Mouse (Mus musculus): ENCODE measurements around the gene Cyp26a1. TPM values are rescaled to one million over a fixed set of nuclear protein-coding genes. Genes with fewer than 3 reads are reported as not detected.

Cyp26a1 gene
- polyA plus RNA-seq, 1 experiment from 2014 or later = 16.4 TPM

GRCm38 (mm10) chr19:37669486-37669885, 28.1 kb upstream of the Cyp26a1 start:
- no peaks in the 10 kb centered on the region for H3K36me3 ChIP-seq (replicated peaks; ENCODE audit: control insufficient read depth, insufficient read depth, low read depth, low read length)
- WGBS = 85% methylated on average over 5 of the region's 5 CpGs
- no peaks in the 10 kb centered on the region for H3K27me3 ChIP-seq (ENCODE audit: control insufficient read depth, insufficient read depth, low read length)
- H3K9me3 ChIP-seq (replicated peaks; ENCODE audit: control insufficient read depth, low read length) = no peaks in the 10 kb centered on the region
- H3K4me2 ChIP-seq (ENCODE audit: low read depth, low read length) = no peak overlapping the region
- DNase-seq (ENCODE audit: low spot score) (no peak), ATAC-seq (replicated peaks; ENCODE audit: insufficient number of reproducible peaks, low FRiP score, low TSS enrichment, low read depth) (no peak)
- H3K27ac ChIP-seq (replicated peaks; ENCODE audit: low read depth, low read length) = no peak overlapping the region
- no peaks in the 10 kb centered on the region for H3K4me1 ChIP-seq (ENCODE audit: control insufficient read depth, insufficient read depth, low read length)
- no peak overlapping the region for H3K4me3 ChIP-seq (ENCODE audit: low read depth, low read length)
- H3K9ac ChIP-seq (replicated peaks; ENCODE audit: low read length) = no peak overlapping the region

GRCm38 (mm10) chr19:37673393-37673792, 24.2 kb upstream of the Cyp26a1 start:
- DNase-seq (ENCODE audit: low spot score) (no peak), ATAC-seq (replicated peaks; ENCODE audit: insufficient number of reproducible peaks, low FRiP score, low TSS enrichment, low read depth) (no peak)
- Histone ChIP-seq H3K4me2 (ENCODE audit: low read depth, low read length) (no peak overlapping the region), H3K4me3 (ENCODE audit: low read depth, low read length) (no peak overlapping the region), H3K9me3 (replicated peaks; ENCODE audit: control insufficient read depth, low read length) (no peaks in the 10 kb centered on the region), H3K4me1 (ENCODE audit: control insufficient read depth, insufficient read depth, low read length) (no peaks in the 10 kb centered on the region), H3K9ac (replicated peaks; ENCODE audit: low read length) (no peak overlapping the region), H3K27ac (replicated peaks; ENCODE audit: low read depth, low read length) (no peak overlapping the region), H3K36me3 (replicated peaks; ENCODE audit: control insufficient read depth, insufficient read depth, low read depth, low read length) (no peaks in the 10 kb centered on the region), H3K27me3 (ENCODE audit: control insufficient read depth, insufficient read depth, low read length) (no peaks in the 10 kb centered on the region)
- 57% methylated on average over 12 of the region's 12 CpGs for WGBS

- ATAC-seq (replicated peaks; ENCODE audit: insufficient number of reproducible peaks, low FRiP score, low TSS enrichment, low read depth) (no peak), DNase-seq (ENCODE audit: low spot score) (no peak)
- 3% methylated on average over 6 of the region's 6 CpGs for WGBS
- H3K4me3 ChIP-seq (ENCODE audit: low read depth, low read length) = 0 out of 2 replicates have a peak within 1 kb of the TSS, but pooled peaks have one; percentile 6
- no peak within 1 kb of the TSS for H3K9ac ChIP-seq (replicated peaks; ENCODE audit: low read length)
- H3K27ac ChIP-seq (replicated peaks; ENCODE audit: low read depth, low read length) = no peak within 1 kb of the TSS
- no peaks in the 10 kb centered on the region for H3K36me3 ChIP-seq (replicated peaks; ENCODE audit: control insufficient read depth, insufficient read depth, low read depth, low read length)
- no peaks in the 10 kb centered on the region for H3K9me3 ChIP-seq (replicated peaks; ENCODE audit: control insufficient read depth, low read length)
- H3K27me3 ChIP-seq (ENCODE audit: control insufficient read depth, insufficient read depth, low read length) = peaks cover 66% of the 10 kb centered on the region
- H3K4me2 ChIP-seq (ENCODE audit: low read depth, low read length) = peak within 1 kb of the TSS; percentile 16
- peaks cover 5% of the 10 kb centered on the region; the same call in 1 of the 2 replicates for H3K4me1 ChIP-seq (ENCODE audit: control insufficient read depth, insufficient read depth, low read length)
These were observed 12.3 kb upstream of the Cyp26a1 start, which contains the start of gene Cyp26c1 for GRCm38 (mm10) chr19:37685281-37685680. Cyp26c1 (plus strand) TSS chr19:37685581.

GRCm38 (mm10) chr19:37686347-37686746, 11.3 kb upstream of the Cyp26a1 start:
- H3K4me3 ChIP-seq (ENCODE audit: low read depth, low read length) = 0 out of 2 replicates have a peak overlapping the region, but pooled peaks have one; percentile 6
- 2% methylated on average over 23 of the region's 23 CpGs for WGBS
- ATAC-seq (replicated peaks; ENCODE audit: insufficient number of reproducible peaks, low FRiP score, low TSS enrichment, low read depth) (no peak), DNase-seq (ENCODE audit: low spot score) (no peak)
- H3K9ac ChIP-seq (replicated peaks; ENCODE audit: low read length) = no peak overlapping the region
- no peak overlapping the region for H3K27ac ChIP-seq (replicated peaks; ENCODE audit: low read depth, low read length)
- H3K27me3 ChIP-seq (ENCODE audit: control insufficient read depth, insufficient read depth, low read length) = peaks cover 76% of the 10 kb centered on the region
- no peaks in the 10 kb centered on the region for H3K36me3 ChIP-seq (replicated peaks; ENCODE audit: control insufficient read depth, insufficient read depth, low read depth, low read length)
- H3K4me2 ChIP-seq (ENCODE audit: low read depth, low read length) = peak overlapping the region; percentile 16
- no peaks in the 10 kb centered on the region for H3K9me3 ChIP-seq (replicated peaks; ENCODE audit: control insufficient read depth, low read length)
- H3K4me1 ChIP-seq (ENCODE audit: control insufficient read depth, insufficient read depth, low read length) = peaks cover 5% of the 10 kb centered on the region; the same call in 1 of the 2 replicates

- Histone ChIP-seq H3K27me3 (ENCODE audit: control insufficient read depth, insufficient read depth, low read length) (peaks cover 85% of the 10 kb centered on the region), H3K9ac (replicated peaks; ENCODE audit: low read length) (no peak overlapping the region), H3K9me3 (replicated peaks; ENCODE audit: control insufficient read depth, low read length) (no peaks in the 10 kb centered on the region), H3K4me2 (ENCODE audit: low read depth, low read length) (peak overlapping the region; percentile 34), H3K4me1 (ENCODE audit: control insufficient read depth, insufficient read depth, low read length) (peaks cover 5% of the 10 kb centered on the region; the same call in 1 of the 2 replicates), H3K4me3 (ENCODE audit: low read depth, low read length) (peak overlapping the region; percentile 14; the same call in 1 of the 2 replicates), H3K27ac (replicated peaks; ENCODE audit: low read depth, low read length) (no peak overlapping the region), H3K36me3 (replicated peaks; ENCODE audit: control insufficient read depth, insufficient read depth, low read depth, low read length) (no peaks in the 10 kb centered on the region)
- DNase-seq (ENCODE audit: low spot score) (peak; percentile 71), ATAC-seq (replicated peaks; ENCODE audit: insufficient number of reproducible peaks, low FRiP score, low TSS enrichment, low read depth) (0 out of 2 replicates have a peak, but pooled peaks have one; percentile 27)
- WGBS = 2% methylated on average over 62 of the region's 62 CpGs
These were observed 10.4 kb upstream of the Cyp26a1 start for GRCm38 (mm10) chr19:37686941-37687850.

GRCm38 (mm10) chr19:37689478-37689877, 8.1 kb upstream of the Cyp26a1 start:
- DNase-seq (ENCODE audit: low spot score) = no peak
- Histone ChIP-seq H3K9me3 (replicated peaks; ENCODE audit: control insufficient read depth, low read length) (no peaks in the 10 kb centered on the region), H3K4me1 (ENCODE audit: control insufficient read depth, insufficient read depth, low read length) (peaks cover 9% of the 10 kb centered on the region), H3K4me3 (ENCODE audit: low read depth, low read length) (no peak overlapping the region), H3K4me2 (ENCODE audit: low read depth, low read length) (no peak overlapping the region), H3K27me3 (ENCODE audit: control insufficient read depth, insufficient read depth, low read length) (peaks cover 95% of the 10 kb centered on the region), H3K36me3 (replicated peaks; ENCODE audit: control insufficient read depth, insufficient read depth, low read depth, low read length) (no peaks in the 10 kb centered on the region), H3K27ac (replicated peaks; ENCODE audit: low read depth, low read length) (no peak overlapping the region), H3K9ac (replicated peaks; ENCODE audit: low read length) (no peak overlapping the region)
- WGBS = 41% methylated on average over 5 of the region's 5 CpGs
- no peak for ATAC-seq (replicated peaks; ENCODE audit: insufficient number of reproducible peaks, low FRiP score, low TSS enrichment, low read depth)

GRCm38 (mm10) chr19:37690716-37691115, 6.9 kb upstream of the Cyp26a1 start:
- Histone ChIP-seq H3K4me1 (ENCODE audit: control insufficient read depth, insufficient read depth, low read length) (peaks cover 8% of the 10 kb centered on the region), H3K4me3 (ENCODE audit: low read depth, low read length) (peak overlapping the region; percentile 2; the same call in 1 of the 2 replicates), H3K9me3 (replicated peaks; ENCODE audit: control insufficient read depth, low read length) (no peaks in the 10 kb centered on the region), H3K36me3 (replicated peaks; ENCODE audit: control insufficient read depth, insufficient read depth, low read depth, low read length) (no peaks in the 10 kb centered on the region), H3K4me2 (ENCODE audit: low read depth, low read length) (0 out of 2 replicates have a peak overlapping the region, but pooled peaks have one; percentile 5), H3K27me3 (ENCODE audit: control insufficient read depth, insufficient read depth, low read length) (peaks cover 95% of the 10 kb centered on the region), H3K27ac (replicated peaks; ENCODE audit: low read depth, low read length) (no peak overlapping the region), H3K9ac (replicated peaks; ENCODE audit: low read length) (no peak overlapping the region)
- DNase-seq (ENCODE audit: low spot score) (peak; percentile 58), ATAC-seq (replicated peaks; ENCODE audit: insufficient number of reproducible peaks, low FRiP score, low TSS enrichment, low read depth) (no peak)
- WGBS = 3% methylated on average over 29 of the region's 29 CpGs

GRCm38 (mm10) chr19:37692879-37693278, 4.7 kb upstream of the Cyp26a1 start:
- H3K36me3 ChIP-seq (replicated peaks; ENCODE audit: control insufficient read depth, insufficient read depth, low read depth, low read length) = no peaks in the 10 kb centered on the region
- H3K9ac ChIP-seq (replicated peaks; ENCODE audit: low read length) = peak overlapping the region; percentile 47; the same call in 1 of the 2 replicates
- DNase-seq (ENCODE audit: low spot score) = peak; percentile 72
- ATAC-seq (replicated peaks; ENCODE audit: insufficient number of reproducible peaks, low FRiP score, low TSS enrichment, low read depth) = 0 out of 2 replicates have a peak, but pooled peaks have one; percentile 16
- no peaks in the 10 kb centered on the region for H3K9me3 ChIP-seq (replicated peaks; ENCODE audit: control insufficient read depth, low read length)
- peak overlapping the region; percentile 70 for H3K4me2 ChIP-seq (ENCODE audit: low read depth, low read length)
- peak overlapping the region; percentile 36 for H3K4me3 ChIP-seq (ENCODE audit: low read depth, low read length)
- no peak overlapping the region for H3K27ac ChIP-seq (replicated peaks; ENCODE audit: low read depth, low read length)
- peaks cover 6% of the 10 kb centered on the region; the same call in 1 of the 2 replicates for H3K4me1 ChIP-seq (ENCODE audit: control insufficient read depth, insufficient read depth, low read length)
- WGBS = under 1% methylated on average over 40 of the region's 40 CpGs
- peaks cover 94% of the 10 kb centered on the region for H3K27me3 ChIP-seq (ENCODE audit: control insufficient read depth, insufficient read depth, low read length)

Data from embryonic facial prominence, embryonic 11.5 days (tissue).